Mouse (Mus musculus): ENCODE results near the gene Clpp. TPM values are rescaled to one million over a fixed set of nuclear protein-coding genes. Genes with fewer than 3 reads are reported as not detected.

Gene Clpp
- polyA plus RNA-seq (2012; rRNA removed) = 31.1 and 33.7 TPM in 2 replicates

DNA sequence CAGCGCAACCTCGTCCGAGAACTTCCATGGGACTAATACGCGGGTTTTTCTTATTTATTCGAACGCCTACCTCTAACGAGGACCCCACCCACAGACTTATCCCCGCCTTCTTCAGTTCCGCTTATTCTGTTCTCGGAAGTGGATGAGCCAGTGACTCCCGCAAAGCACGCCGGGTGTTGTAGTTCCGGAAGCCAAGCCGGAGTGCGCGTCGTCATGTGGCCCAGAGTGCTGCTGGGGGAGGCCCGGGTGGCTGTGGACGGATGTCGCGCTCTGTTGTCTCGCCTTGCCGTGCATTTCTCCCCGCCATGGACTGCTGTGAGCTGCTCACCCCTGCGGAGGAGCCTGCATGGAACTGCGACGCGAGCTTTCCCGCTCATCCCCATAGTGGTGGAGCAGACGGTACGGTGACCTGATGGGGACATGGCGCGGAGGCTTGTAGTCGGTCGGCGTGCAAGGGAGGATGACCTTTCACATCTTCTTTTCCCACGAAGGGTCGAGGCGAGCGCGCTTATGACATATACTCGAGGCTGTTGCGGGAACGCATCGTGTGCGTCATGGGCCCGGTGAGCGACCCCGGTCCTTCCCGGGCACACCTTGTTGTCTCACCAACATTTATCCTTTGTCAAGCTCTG is at the start of gene Clpp:
Gene Clpp (plus strand): TSS at position 191 of the 632 bp plus-strand sequence.
- Histone ChIP-seq H3K4me3 (ENCODE audit: control insufficient read depth, low read depth, low read length) (peak within 1 kb of the TSS; percentile 95), H3K4me1 (ENCODE audit: control insufficient read depth, insufficient read depth, low read length) (peaks cover 5% of the 10 kb centered on the region), H3K27ac (ENCODE audit: control insufficient read depth, insufficient read depth, low read depth, low read length) (peak within 1 kb of the TSS; percentile 75), H3K36me3 (ENCODE audit: control insufficient read depth, insufficient read depth, low read length) (no peaks in the 10 kb centered on the region), H3K27me3 (ENCODE audit: control insufficient read depth, insufficient read depth, low read length) (no peaks in the 10 kb centered on the region)
- TF ChIP-seq POLR2A (IDR thresholded peaks at IDR 0.05; ENCODE audit: control insufficient read depth, low read depth, low read length) (peak; percentile 84), CTCF (IDR thresholded peaks at IDR 0.05; ENCODE audit: control insufficient read depth, insufficient read depth, insufficient replicate concordance, low read depth, low read length) (no peak)

DNA sequence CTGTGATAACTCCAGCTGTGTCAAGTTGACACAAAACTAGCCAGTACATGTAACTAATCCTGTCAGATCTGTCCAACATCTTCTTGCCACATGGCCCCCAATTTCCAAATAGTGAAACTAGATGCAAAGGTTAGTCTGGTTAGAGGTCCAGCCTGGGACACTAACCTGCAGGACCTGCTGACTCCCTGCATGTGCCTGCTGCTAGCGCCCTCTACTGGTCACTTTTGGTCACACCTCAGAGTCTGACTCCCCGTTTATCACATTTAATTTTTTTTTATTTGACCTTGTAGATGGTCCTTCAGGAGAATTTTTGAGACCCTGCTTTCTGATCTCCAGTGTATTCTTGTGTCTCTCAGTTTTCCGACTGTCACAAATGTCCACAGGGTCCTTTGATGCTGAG is 39.2 kb upstream of the Clpp start:
- H3K4me1 ChIP-seq (ENCODE audit: control insufficient read depth, insufficient read depth, low read length) = no peaks in the 10 kb centered on the region
- H3K27me3 ChIP-seq (ENCODE audit: control insufficient read depth, insufficient read depth, low read length) = no peaks in the 10 kb centered on the region
- H3K27ac ChIP-seq (ENCODE audit: control insufficient read depth, insufficient read depth, low read depth, low read length) = no peak overlapping the region
- no peaks in the 10 kb centered on the region for H3K36me3 ChIP-seq (ENCODE audit: control insufficient read depth, insufficient read depth, low read length)
- TF ChIP-seq CTCF (IDR thresholded peaks at IDR 0.05; ENCODE audit: control insufficient read depth, insufficient read depth, insufficient replicate concordance, low read depth, low read length) (peak; percentile 91), POLR2A (IDR thresholded peaks at IDR 0.05; ENCODE audit: control insufficient read depth, low read depth, low read length) (no peak)
- no peak overlapping the region for H3K4me3 ChIP-seq (ENCODE audit: control insufficient read depth, low read depth, low read length)

DNA sequence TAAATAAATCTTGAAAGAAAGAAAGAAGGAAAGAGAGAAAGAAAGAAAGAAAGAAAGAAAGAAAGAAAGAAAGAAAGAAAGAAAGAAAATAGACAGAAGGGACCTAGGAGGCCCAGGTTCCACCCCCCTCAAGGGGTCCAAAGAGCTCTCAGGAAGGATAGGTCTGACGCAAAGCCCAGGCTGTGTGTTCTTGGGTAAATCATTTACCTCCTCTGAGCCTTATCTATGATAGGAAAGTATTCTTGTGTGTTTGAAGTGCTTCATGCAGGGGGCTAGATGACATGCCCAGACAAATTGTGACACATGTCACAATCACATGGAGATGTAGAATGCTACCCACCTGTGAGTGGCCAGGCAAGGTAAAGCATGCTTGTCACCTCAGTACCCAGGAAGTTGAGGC is 37.5 kb upstream of the Clpp start:
- no peak overlapping the region for H3K27ac ChIP-seq (ENCODE audit: control insufficient read depth, insufficient read depth, low read depth, low read length)
- H3K4me3 ChIP-seq (ENCODE audit: control insufficient read depth, low read depth, low read length) = no peak overlapping the region
- H3K27me3 ChIP-seq (ENCODE audit: control insufficient read depth, insufficient read depth, low read length) = no peaks in the 10 kb centered on the region
- no peaks in the 10 kb centered on the region for H3K36me3 ChIP-seq (ENCODE audit: control insufficient read depth, insufficient read depth, low read length)
- H3K4me1 ChIP-seq (ENCODE audit: control insufficient read depth, insufficient read depth, low read length) = no peaks in the 10 kb centered on the region
- TF ChIP-seq POLR2A (IDR thresholded peaks at IDR 0.05; ENCODE audit: control insufficient read depth, low read depth, low read length) = no peak
- TF ChIP-seq CTCF (IDR thresholded peaks at IDR 0.05; ENCODE audit: control insufficient read depth, insufficient read depth, insufficient replicate concordance, low read depth, low read length) = no peak

DNA sequence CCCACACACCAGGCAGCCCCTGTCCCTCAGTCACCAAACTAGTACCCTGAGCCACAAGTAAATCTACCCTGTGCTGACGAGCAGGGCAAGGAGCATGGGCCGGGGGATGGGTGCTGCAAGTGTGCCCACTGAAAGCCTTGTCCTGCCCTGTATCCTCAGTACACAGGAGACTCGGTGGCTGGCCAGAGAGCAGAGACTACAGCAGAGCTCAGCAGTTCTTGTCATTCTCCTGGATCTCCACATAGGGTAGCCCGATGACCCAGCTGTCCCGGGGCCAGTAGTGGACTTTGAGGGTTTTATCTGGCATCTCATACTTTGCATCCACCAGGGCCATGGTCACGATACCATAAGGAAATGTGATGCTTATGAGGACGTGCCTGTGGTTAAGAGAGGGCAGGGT is 35.2 kb upstream of the Clpp start:
- H3K27me3 ChIP-seq (ENCODE audit: control insufficient read depth, insufficient read depth, low read length) = no peaks in the 10 kb centered on the region
- TF ChIP-seq CTCF (IDR thresholded peaks at IDR 0.05; ENCODE audit: control insufficient read depth, insufficient read depth, insufficient replicate concordance, low read depth, low read length) = no peak
- no peak for TF ChIP-seq POLR2A (IDR thresholded peaks at IDR 0.05; ENCODE audit: control insufficient read depth, low read depth, low read length)
- no peak overlapping the region for H3K27ac ChIP-seq (ENCODE audit: control insufficient read depth, insufficient read depth, low read depth, low read length)
- no peaks in the 10 kb centered on the region for H3K36me3 ChIP-seq (ENCODE audit: control insufficient read depth, insufficient read depth, low read length)
- peaks cover 4% of the 10 kb centered on the region for H3K4me1 ChIP-seq (ENCODE audit: control insufficient read depth, insufficient read depth, low read length)
- no peak overlapping the region for H3K4me3 ChIP-seq (ENCODE audit: control insufficient read depth, low read depth, low read length)

DNA sequence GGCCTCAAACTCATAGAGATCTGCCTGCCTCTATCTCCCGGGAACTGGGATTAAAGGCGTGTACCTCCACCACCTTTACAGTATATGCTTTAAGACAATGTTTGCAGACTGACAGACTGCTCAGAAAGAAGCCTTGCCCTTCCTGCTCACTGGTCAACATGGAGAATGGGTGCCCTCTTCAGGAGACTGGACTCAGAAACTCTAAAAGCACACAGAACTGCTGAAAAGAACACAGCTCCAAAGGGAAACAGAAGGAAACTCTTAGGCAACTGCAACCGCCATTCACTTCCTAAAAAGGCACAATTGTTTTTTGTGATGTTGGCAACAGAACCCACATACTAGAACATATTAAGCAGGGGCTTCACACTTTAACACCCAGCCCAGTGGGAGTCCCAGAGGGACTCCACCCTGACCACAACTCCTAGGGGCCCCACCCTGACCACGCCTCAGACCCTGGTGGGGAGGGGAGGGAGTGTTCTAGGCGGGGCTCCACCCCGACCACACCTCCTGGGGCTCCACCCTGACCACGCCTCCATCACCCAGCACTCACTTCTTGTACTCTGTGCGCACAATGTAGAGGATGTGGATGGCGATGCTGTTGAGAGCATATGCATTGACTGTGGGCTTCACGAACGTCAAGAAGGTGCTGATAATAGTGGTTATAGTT is 32.2 kb upstream of the Clpp start:
- H3K27ac ChIP-seq (ENCODE audit: control insufficient read depth, insufficient read depth, low read depth, low read length) = no peak overlapping the region

GRCm38 (mm10) chr17:56958667-56959066 is 31.4 kb upstream of the Clpp start:
- Histone ChIP-seq H3K36me3 (ENCODE audit: control insufficient read depth, insufficient read depth, low read length) (no peaks in the 10 kb centered on the region), H3K27ac (ENCODE audit: control insufficient read depth, insufficient read depth, low read depth, low read length) (no peak overlapping the region), H3K4me1 (ENCODE audit: control insufficient read depth, insufficient read depth, low read length) (peaks cover 4% of the 10 kb centered on the region), H3K4me3 (ENCODE audit: control insufficient read depth, low read depth, low read length) (no peak overlapping the region), H3K27me3 (ENCODE audit: control insufficient read depth, insufficient read depth, low read length) (no peaks in the 10 kb centered on the region)
- TF ChIP-seq CTCF (IDR thresholded peaks at IDR 0.05; ENCODE audit: control insufficient read depth, insufficient read depth, insufficient replicate concordance, low read depth, low read length) = no peak

More for the DNA sequence above, 32.2 kb upstream of the Clpp start:
- peaks cover 4% of the 10 kb centered on the region for H3K4me1 ChIP-seq (ENCODE audit: control insufficient read depth, insufficient read depth, low read length)
- no peaks in the 10 kb centered on the region for H3K27me3 ChIP-seq (ENCODE audit: control insufficient read depth, insufficient read depth, low read length)
- no peak overlapping the region for H3K4me3 ChIP-seq (ENCODE audit: control insufficient read depth, low read depth, low read length)
- TF ChIP-seq POLR2A (IDR thresholded peaks at IDR 0.05; ENCODE audit: control insufficient read depth, low read depth, low read length) = no peak
- no peak for TF ChIP-seq CTCF (IDR thresholded peaks at IDR 0.05; ENCODE audit: control insufficient read depth, insufficient read depth, insufficient replicate concordance, low read depth, low read length)
- no peaks in the 10 kb centered on the region for H3K36me3 ChIP-seq (ENCODE audit: control insufficient read depth, insufficient read depth, low read length)

DNA sequence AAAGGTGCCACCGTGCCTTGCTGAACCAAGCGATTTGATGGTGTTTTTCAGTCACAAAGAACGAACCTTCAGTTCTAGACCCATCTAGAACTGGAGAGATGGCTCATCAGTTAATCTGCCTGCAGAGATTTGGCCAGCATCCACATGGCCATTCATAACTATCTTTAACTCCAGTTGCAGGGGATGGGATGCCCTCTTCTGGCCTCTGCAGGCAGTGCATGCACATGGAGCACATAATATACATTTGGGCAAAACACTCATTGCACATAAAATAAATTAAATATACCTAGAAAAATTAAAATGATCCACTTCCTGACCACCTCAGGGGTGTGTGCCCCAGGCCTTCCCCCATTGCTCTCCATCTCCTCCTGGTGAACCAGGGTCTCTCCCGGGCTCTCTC is 28.2 kb upstream of the Clpp start:
- peaks cover 4% of the 10 kb centered on the region for H3K4me1 ChIP-seq (ENCODE audit: control insufficient read depth, insufficient read depth, low read length)
- H3K27ac ChIP-seq (ENCODE audit: control insufficient read depth, insufficient read depth, low read depth, low read length) = no peak overlapping the region
- H3K4me3 ChIP-seq (ENCODE audit: control insufficient read depth, low read depth, low read length) = no peak overlapping the region
- TF ChIP-seq CTCF (IDR thresholded peaks at IDR 0.05; ENCODE audit: control insufficient read depth, insufficient read depth, insufficient replicate concordance, low read depth, low read length) = no peak; the same call in 1 of the 2 replicates
- TF ChIP-seq POLR2A (IDR thresholded peaks at IDR 0.05; ENCODE audit: control insufficient read depth, low read depth, low read length) = no peak
- H3K36me3 ChIP-seq (ENCODE audit: control insufficient read depth, insufficient read depth, low read length) = no peaks in the 10 kb centered on the region
- no peaks in the 10 kb centered on the region for H3K27me3 ChIP-seq (ENCODE audit: control insufficient read depth, insufficient read depth, low read length)

Data from testis, adult 2 months (tissue).